ENCODE assay signal across 9 mouse cellular contexts in the genomic region with DNA sequence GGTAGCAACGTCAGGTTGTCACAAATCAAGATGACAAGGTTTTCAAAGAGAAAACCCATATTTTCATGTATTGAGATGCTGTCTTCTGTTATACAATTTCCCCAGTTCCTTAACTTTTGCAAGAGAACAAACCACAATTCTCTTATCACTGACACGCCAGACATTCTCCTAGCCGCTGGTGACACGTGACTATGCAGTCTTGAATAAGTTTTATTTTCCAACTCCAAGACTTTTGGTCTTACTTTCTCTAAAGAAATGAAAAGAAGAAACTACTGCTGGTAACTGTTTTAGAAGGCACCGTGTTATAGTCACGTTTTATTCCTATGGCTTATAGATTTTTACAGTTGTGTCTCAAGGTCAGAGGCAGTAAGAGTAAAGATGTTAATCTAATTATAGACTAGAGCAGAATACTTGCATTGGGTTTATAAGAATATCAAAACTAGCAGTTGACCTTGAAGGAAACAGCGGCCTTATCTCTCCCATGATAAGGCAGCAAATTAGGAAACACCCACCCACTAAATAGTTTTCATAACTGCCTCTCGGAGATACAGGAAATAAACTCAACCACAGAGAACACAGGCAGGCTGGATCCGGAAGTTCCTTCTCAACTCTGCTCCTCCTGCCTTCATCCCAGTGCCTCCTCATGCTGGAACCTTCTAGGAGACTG. TPM values are rescaled to one million over a fixed set of nuclear protein-coding genes. Genes with fewer than 3 reads are reported as not detected.
DNase-seq lines count a peak whose midpoint lies in the region; ATAC-seq and TF ChIP-seq lines count a peak whose summit lies in the region.
"Had no signal": no experiment of that assay in that cellular context is flagged by ENCODE, and none has a peak within 500 bp of the region (broad histone marks: within the 10 kb centered on the region; RNA-seq: fewer than 3 reads in every experiment).

No protein-coding gene starts in this region.

- 0 out of 2 replicates have a peak, but pooled peaks cover 13% of the 10 kb centered on the region for H3K4me1 ChIP-seq in intestine, postnatal 0 days (replicated peaks; ENCODE audit: control insufficient read depth, insufficient read depth, low read length)
- H3K4me1 ChIP-seq in stomach, embryonic 15.5 days = no peaks in the 10 kb centered on the region
- H3K4me1 ChIP-seq in hindbrain, embryonic 14.5 days (replicated peaks; ENCODE audit: control insufficient read depth, insufficient read depth, low read length) = no peaks in the 10 kb centered on the region

- H3K4me2 ChIP-seq in intestine, postnatal 0 days (replicated peaks; ENCODE audit: low read depth) = 0 out of 2 replicates have a peak overlapping the region, but pooled peaks have one; percentile 4
- H3K4me2 ChIP-seq in stomach, embryonic 15.5 days = no peak overlapping the region
- H3K4me2 ChIP-seq in hindbrain, embryonic 14.5 days (replicated peaks) = no peak overlapping the region

- 36% methylated on average over 9 of the region's 9 CpGs for WGBS in intestine, postnatal 0 days
- 59% methylated on average over 9 of the region's 9 CpGs for WGBS in stomach, embryonic 15.5 days
- 91% methylated on average over 9 of the region's 9 CpGs for WGBS in hindbrain, embryonic 14.5 days

- H3K27me3 ChIP-seq in intestine, postnatal 0 days (replicated peaks; ENCODE audit: control insufficient read depth, insufficient read depth, low read length) = no peaks in the 10 kb centered on the region
- no peaks in the 10 kb centered on the region for H3K27me3 ChIP-seq in stomach, embryonic 15.5 days (replicated peaks)
- no peaks in the 10 kb centered on the region for H3K27me3 ChIP-seq in hindbrain, embryonic 14.5 days (ENCODE audit: control insufficient read depth, insufficient read depth, low read length)

- peak; percentile 15 for DNase-seq in lung, postnatal 14 days
- no peak for DNase-seq in lung, postnatal 4 days
- peak; percentile 75 for DNase-seq in c-Kit-positive CD71-positive TER-119-negative erythroid progenitor cells, embryonic 14.5 days (ENCODE audit: low read depth)
- no peak for DNase-seq in gastrocnemius, postnatal 10 days
- DNase-seq in hindbrain, embryonic 14.5 days (ENCODE audit: low spot score) = no peak
- DNase-seq: cerebellum, adult 9-11 months; right cerebral cortex, adult 18-20 months had no signal

- H3K9me3 ChIP-seq in intestine, postnatal 0 days (ENCODE audit: control insufficient read depth) = no peaks in the 10 kb centered on the region
- H3K9me3 ChIP-seq in stomach, embryonic 15.5 days = no peaks in the 10 kb centered on the region
- no peaks in the 10 kb centered on the region for H3K9me3 ChIP-seq in hindbrain, embryonic 14.5 days (ENCODE audit: control insufficient read depth, low read length)

- peak; percentile 25 for ATAC-seq in intestine, postnatal 0 days
- peak; percentile 32; the same call in 1 of the 2 replicates for ATAC-seq in stomach, embryonic 15.5 days (ENCODE audit: insufficient read depth, low FRiP score, low read depth)
- no peak for ATAC-seq in hindbrain, embryonic 14.5 days (ENCODE audit: low FRiP score)

- H3K27ac ChIP-seq in intestine, postnatal 0 days (ENCODE audit: low read depth, low read length) = no peak overlapping the region
- 0 out of 2 replicates have a peak overlapping the region, but pooled peaks have one; percentile 21 for H3K27ac ChIP-seq in stomach, embryonic 15.5 days
- H3K27ac ChIP-seq in hindbrain, embryonic 14.5 days = no peak overlapping the region

- no peak overlapping the region for H3K9ac ChIP-seq in intestine, postnatal 0 days (ENCODE audit: low read depth, low read length)
- no peak overlapping the region for H3K9ac ChIP-seq in stomach, embryonic 15.5 days
- H3K9ac ChIP-seq in hindbrain, embryonic 14.5 days = no peak overlapping the region

- H3K4me3 ChIP-seq in intestine, postnatal 0 days (ENCODE audit: low read depth, low read length) = no peak overlapping the region
- H3K4me3 ChIP-seq in stomach, embryonic 15.5 days (replicated peaks) = no peak overlapping the region
- no peak overlapping the region for H3K4me3 ChIP-seq in hindbrain, embryonic 14.5 days (replicated peaks; ENCODE audit: low read length)

- TF ChIP-seq CTCF in intestine, postnatal 0 days (IDR thresholded peaks at IDR 0.05; ENCODE audit: low read depth) = no peak

- peaks cover 14% of the 10 kb centered on the region for H3K36me3 ChIP-seq in intestine, postnatal 0 days (ENCODE audit: control insufficient read depth, insufficient read depth)
- no peaks in the 10 kb centered on the region for H3K36me3 ChIP-seq in stomach, embryonic 15.5 days
- no peaks in the 10 kb centered on the region for H3K36me3 ChIP-seq in hindbrain, embryonic 14.5 days (replicated peaks; ENCODE audit: control insufficient read depth, insufficient read depth)

RNA-seq across cellular contexts. Expression of gene Dapp1, which starts 12.4 kb away (rescaled TPM):
- 70.6 and 71.2 TPM in 2 replicates for polyA plus RNA-seq in intestine, postnatal 0 days (2015; fragmentation: Nextera tagmentation; extraction: Ambion mirVana)
- 14.5 and 17.0 TPM in 2 replicates for polyA plus RNA-seq in stomach, embryonic 15.5 days (2015; fragmentation: Nextera tagmentation; extraction: Ambion mirVana)
- 1 to 10 TPM in 1 of 2 experiments, under 1 TPM in 1; 0.89 to 2.0 TPM for total RNA-seq in gastrocnemius, postnatal 10 days (2021)
- polyA plus RNA-seq in hindbrain, embryonic 14.5 days (2014; fragmentation: Nextera tagmentation; extraction: Ambion mirVana) = 2.8 and 3.0 TPM in 2 replicates

RNA-seq across cellular contexts. Expression of gene Lamtor3, which starts 50.6 kb away (rescaled TPM):
- 156 and 160 TPM in 2 replicates for polyA plus RNA-seq in intestine, postnatal 0 days (2015; fragmentation: Nextera tagmentation; extraction: Ambion mirVana)
- polyA plus RNA-seq in stomach, embryonic 15.5 days (2015; fragmentation: Nextera tagmentation; extraction: Ambion mirVana) = 107 and 111 TPM in 2 replicates
- total RNA-seq in gastrocnemius, postnatal 10 days (2021) = 10 to 100 TPM; 56.8 to 58.3 TPM
- polyA plus RNA-seq in hindbrain, embryonic 14.5 days (2014; fragmentation: Nextera tagmentation; extraction: Ambion mirVana) = 128 and 131 TPM in 2 replicates

Comparison
In these comparisons a context has a peak if more than half of its experiments do, and no peak if none do; other contexts are left out.
1. DNase-seq: peak in lung, postnatal 14 days (single experiment) and c-Kit-positive CD71-positive TER-119-negative erythroid progenitor cells, embryonic 14.5 days (single experiment); none in lung, postnatal 4 days (0 of 2), gastrocnemius, postnatal 10 days (single experiment) and hindbrain, embryonic 14.5 days (single experiment).